Mouse (Mus musculus): Measurements from ENCODE around the gene Frat2. TPM values are rescaled to one million over a fixed set of nuclear protein-coding genes. Genes with fewer than 3 reads are reported as not detected.

The Frat2 gene
- polyA plus RNA-seq, 1 experiment = 1.3 TPM

DNA sequence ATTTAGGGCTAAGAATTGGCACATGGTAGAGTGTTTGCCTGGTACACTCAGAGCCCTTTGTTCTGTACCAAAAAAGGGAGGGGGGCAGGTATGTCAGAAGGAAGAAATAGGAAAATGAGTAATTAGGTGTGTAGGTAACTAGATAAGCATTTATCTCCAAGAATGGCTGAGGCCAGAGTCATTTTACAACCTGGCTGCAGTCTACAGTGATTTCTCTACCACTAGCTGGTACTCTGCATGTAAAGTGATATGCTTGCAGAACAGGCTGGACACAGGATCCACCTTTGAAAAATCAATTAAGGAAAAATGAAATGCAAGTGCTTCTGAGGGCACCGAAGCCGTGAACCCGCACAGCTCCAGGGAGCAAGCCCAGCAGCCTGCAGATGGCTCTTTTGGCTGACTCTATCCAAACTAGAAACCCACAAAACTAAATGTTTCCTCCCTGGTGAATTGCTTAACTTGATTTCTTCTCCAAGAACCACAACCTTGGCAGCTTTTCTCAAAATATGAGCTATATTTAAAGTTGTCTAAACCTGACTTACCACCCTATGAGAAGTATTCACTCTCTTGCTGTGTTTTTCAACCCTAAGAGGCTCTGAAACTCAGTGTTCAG, 51.7 kb downstream of the Frat2 start:
- no peak overlapping the region for H3K4me3 ChIP-seq (ENCODE audit: insufficient read depth, low read depth, low read length)
- no peak overlapping the region for H3K27ac ChIP-seq (replicated peaks; ENCODE audit: low read depth, low read length)

More for the DNA sequence above, 51.7 kb downstream of the Frat2 start:
- peaks cover 2% of the 10 kb centered on the region; the same call in 1 of the 2 replicates for H3K4me1 ChIP-seq (ENCODE audit: control insufficient read depth, insufficient read depth, insufficient read length, low read length)

Other genes starting within 250 kb of the Frat2 start
- not detected in 2 replicates for gene Slit1, start 104.5 kb downstream of the Frat2 start, polyA plus RNA-seq (2012; ENCODE audit: insufficient read depth, insufficient read length, missing spikeins)
- gene Arhgap19, start 46.1 kb downstream of the Frat2 start, polyA plus RNA-seq (2012; ENCODE audit: insufficient read depth, insufficient read length, missing spikeins) = 2.5 and 2.8 TPM in 2 replicates
- gene Frat1, start 18.2 kb downstream of the Frat2 start, polyA plus RNA-seq (2012; ENCODE audit: insufficient read depth, insufficient read length, missing spikeins) = 5.3 and 6.0 TPM in 2 replicates
- 3.3 and 3.6 TPM in 2 replicates for gene Rrp12, start 48.0 kb upstream of the Frat2 start, polyA plus RNA-seq (2012; ENCODE audit: insufficient read depth, insufficient read length, missing spikeins)
- 903 and 992 TPM in 2 replicates for gene Pgam1, start 63.8 kb upstream of the Frat2 start, polyA plus RNA-seq (2012; ENCODE audit: insufficient read depth, insufficient read length, missing spikeins)
- 21.6 and 24.3 TPM in 2 replicates for gene Exosc1, start 85.3 kb upstream of the Frat2 start, polyA plus RNA-seq (2012; ENCODE audit: insufficient read depth, insufficient read length, missing spikeins)
- 6.6 and 10.9 TPM in 2 replicates for gene Zdhhc16, start 85.3 kb upstream of the Frat2 start, polyA plus RNA-seq (2012; ENCODE audit: insufficient read depth, insufficient read length, missing spikeins)
- 8.6 and 9.6 TPM in 2 replicates for gene Mms19, start 133.0 kb upstream of the Frat2 start, polyA plus RNA-seq (2012; ENCODE audit: insufficient read depth, insufficient read length, missing spikeins)
- gene Ubtd1, start 133.6 kb upstream of the Frat2 start, polyA plus RNA-seq (2012; ENCODE audit: insufficient read depth, insufficient read length, missing spikeins) = 8.4 and 9.0 TPM in 2 replicates
- gene Ankrd2, start 187.9 kb upstream of the Frat2 start, polyA plus RNA-seq (2012; ENCODE audit: insufficient read depth, insufficient read length, missing spikeins) = 2.1 and 3.2 TPM in 2 replicates
- gene Hoga1, start 197.5 kb upstream of the Frat2 start, polyA plus RNA-seq (2012; ENCODE audit: insufficient read depth, insufficient read length, missing spikeins) = 3.3 and 5.7 TPM in 2 replicates
- gene 4933411K16Rik, start 204.1 kb upstream of the Frat2 start, polyA plus RNA-seq (2012; ENCODE audit: insufficient read depth, insufficient read length, missing spikeins) = not detected in 2 replicates
- 0.63 TPM in 1 of 2 replicates, not detected in the other for gene Morn4, start 238.2 kb upstream of the Frat2 start, polyA plus RNA-seq (2012; ENCODE audit: insufficient read depth, insufficient read length, missing spikeins)
- gene Pi4k2a, start 242.3 kb upstream of the Frat2 start, polyA plus RNA-seq (2012; ENCODE audit: insufficient read depth, insufficient read length, missing spikeins) = 14.4 and 21.6 TPM in 2 replicates

All from brown adipose tissue, adult 24 weeks (tissue).